Mouse (Mus musculus) embryonic facial prominence, embryonic 12.5 days (tissue): Measurements from ENCODE around the gene Dgkh. TPM values are rescaled to one million over a fixed set of nuclear protein-coding genes. Genes with fewer than 3 reads are reported as not detected.

Experiments used
- ATAC-seq: fragments of 200-750 bp; cut with Nextera tagmentation; 2 replicates; pipeline ENCODE4 v1.8.0; 2017; ENCODE audit not compliant: insufficient number of reproducible peaks, insufficient read depth, low FRiP score, low TSS enrichment
- H3K27ac ChIP-seq: fragments of 300-500 bp; sonication (generic); 2 replicates; pipeline ENCODE4 v1.5.1; 2016; ENCODE audit warnings: mild to moderate bottlenecking
- H3K27me3 ChIP-seq: fragments of 300-500 bp; sonication (generic); 2 replicates; pipeline ENCODE4 v1.6.1; 2016; ENCODE audit warnings: mild to moderate bottlenecking, moderate library complexity
- H3K36me3 ChIP-seq: fragments of 300-500 bp; sonication (generic); 2 replicates; pipeline ENCODE4 v1.6.1; 2016; ENCODE audit warnings: mild to moderate bottlenecking
- H3K4me1 ChIP-seq: fragments of 300-500 bp; sonication (generic); 2 replicates; pipeline ENCODE4 v1.6.1; 2016
- H3K4me2 ChIP-seq: fragments of 300-500 bp; sonication (generic); replicated peaks from 2 replicates; pipeline ENCODE4 v1.6.1; 2016; ENCODE audit warnings: mild to moderate bottlenecking, moderate library complexity
- H3K4me3 ChIP-seq: fragments of 300-500 bp; sonication (generic); 2 replicates; pipeline ENCODE4 v1.5.1; 2016; ENCODE audit warnings: mild to moderate bottlenecking
- H3K9ac ChIP-seq: fragments of 300-500 bp; sonication (generic); 2 replicates; pipeline ENCODE4 v1.6.1; 2016; ENCODE audit warnings: mild to moderate bottlenecking, moderate library complexity
- H3K9me3 ChIP-seq: fragments of 300-500 bp; sonication (generic); 2 replicates; pipeline ENCODE4 v1.6.1; 2016; ENCODE audit warnings: mild to moderate bottlenecking, moderate library complexity
- WGBS: fragments of 180-500 bp; shearing (Covaris S2); methylation state at CpG from one replicate; pipeline ENCODE4 v1.1.7; 2016; 5-methylcytosine and 5-hydroxymethylcytosine counted together
- polyA plus RNA-seq: library from polyadenylated mRNA; unstranded; fragments of >200 nt; fragmentation: Nextera tagmentation; extraction: Ambion mirVana; gene quantifications from 2 replicates; pipeline ENCODE4 v1.2.1, GENCODE M21; 2016

Gene Dgkh
- polyA plus RNA-seq, 1 experiment from 2014 or later: 2.2 TPM

DNA sequence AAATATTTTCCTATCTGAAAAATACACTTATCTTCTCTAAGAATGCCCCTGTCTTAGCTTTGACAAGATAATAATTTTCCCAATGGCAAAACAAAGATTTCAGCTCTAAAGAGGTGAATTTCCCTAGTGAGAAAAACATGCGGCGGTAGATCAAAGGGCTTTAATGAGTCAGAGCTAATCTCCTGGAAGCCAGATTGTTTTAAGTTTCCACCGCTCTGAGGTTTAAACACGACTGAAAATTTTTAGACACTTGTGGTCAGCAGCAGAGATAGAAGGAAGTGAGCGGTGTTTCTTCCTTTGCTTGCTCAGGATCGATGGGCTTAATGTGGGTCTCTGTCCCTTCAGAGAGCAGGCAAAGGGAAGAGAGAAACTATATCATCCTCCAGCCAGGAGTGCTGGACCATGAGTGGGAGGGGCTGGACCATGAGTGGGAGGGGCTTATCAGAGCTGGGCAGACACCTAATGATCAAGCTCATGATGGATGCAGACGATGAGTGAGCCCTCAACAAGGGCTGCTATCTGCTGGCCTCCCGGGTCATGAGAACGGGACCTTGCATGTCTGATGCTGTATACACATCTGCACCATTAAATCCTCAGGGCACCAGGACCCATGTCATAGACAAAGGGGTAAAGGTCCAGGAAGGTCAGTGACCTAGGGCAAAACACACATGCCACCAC is 120.3 kb downstream of the Dgkh start:
- no peak for ATAC-seq

DNA sequence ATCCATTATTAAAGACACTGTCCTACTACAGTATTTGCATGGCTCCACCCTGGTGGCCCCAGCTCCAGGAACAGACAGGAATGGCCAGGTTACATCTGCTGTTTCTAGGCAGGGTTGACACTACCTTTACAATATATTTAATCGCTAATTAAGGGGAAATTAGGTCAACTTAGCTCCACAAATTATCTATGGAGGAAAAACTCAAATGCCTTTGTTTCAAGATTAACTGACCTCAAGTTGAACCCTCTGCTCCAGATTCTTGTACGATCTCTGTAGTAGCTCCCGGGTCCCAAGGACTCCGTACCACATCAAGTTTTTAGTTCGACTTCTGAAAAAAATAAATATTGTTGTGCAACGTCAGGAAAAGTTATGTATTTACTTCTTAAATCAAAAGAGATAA is 137.7 kb downstream of the Dgkh start:
- Histone ChIP-seq H3K4me1 (no peaks in the 10 kb centered on the region), H3K4me2 (no peak overlapping the region), H3K4me3 (no peak overlapping the region), H3K36me3 (no peaks in the 10 kb centered on the region), H3K9me3 (no peaks in the 10 kb centered on the region), H3K27ac (no peak overlapping the region), H3K27me3 (no peaks in the 10 kb centered on the region), H3K9ac (no peak overlapping the region)
- WGBS: 81% methylated on average over 6 of the region's 6 CpGs
- no peak for ATAC-seq

More for the DNA sequence above, 120.3 kb downstream of the Dgkh start:
- no peak overlapping the region for H3K9ac ChIP-seq
- H3K4me1 ChIP-seq: no peaks in the 10 kb centered on the region
- WGBS: 62% methylated on average over 9 of the region's 9 CpGs
- H3K4me2 ChIP-seq: no peak overlapping the region
- no peaks in the 10 kb centered on the region for H3K9me3 ChIP-seq
- no peak overlapping the region for H3K27ac ChIP-seq
- H3K4me3 ChIP-seq: no peak overlapping the region
- H3K36me3 ChIP-seq: no peaks in the 10 kb centered on the region
- no peaks in the 10 kb centered on the region for H3K27me3 ChIP-seq

DNA sequence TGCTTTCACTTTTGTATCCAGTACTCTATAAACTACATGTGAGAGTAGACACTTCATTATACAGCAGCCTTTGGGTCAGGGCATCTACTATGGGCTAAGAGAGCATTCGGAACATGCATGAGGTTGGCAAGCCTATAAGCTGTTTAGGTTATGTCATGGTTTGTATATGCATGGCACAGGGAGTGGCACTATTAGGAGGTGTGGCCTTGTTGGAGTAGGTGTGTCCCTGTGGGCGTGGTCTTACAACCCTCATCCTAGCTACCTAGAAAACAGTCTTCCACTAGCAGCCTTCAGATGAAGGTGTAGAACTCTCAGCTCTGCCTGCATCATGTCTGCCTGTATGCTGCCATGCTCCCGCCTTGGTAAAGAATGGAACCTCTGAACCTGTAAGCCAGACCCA is 139.6 kb downstream of the Dgkh start:
- Histone ChIP-seq H3K36me3 (0 out of 2 replicates have a peak, but pooled peaks cover 3% of the 10 kb centered on the region), H3K4me3 (no peak overlapping the region), H3K27me3 (no peaks in the 10 kb centered on the region), H3K9me3 (no peaks in the 10 kb centered on the region), H3K27ac (no peak overlapping the region), H3K9ac (no peak overlapping the region), H3K4me1 (no peaks in the 10 kb centered on the region), H3K4me2 (no peak overlapping the region)
- ATAC-seq: no peak
- whole genome bisulfite sequencing: 90% methylated on average over 3 of the region's 3 CpGs

DNA sequence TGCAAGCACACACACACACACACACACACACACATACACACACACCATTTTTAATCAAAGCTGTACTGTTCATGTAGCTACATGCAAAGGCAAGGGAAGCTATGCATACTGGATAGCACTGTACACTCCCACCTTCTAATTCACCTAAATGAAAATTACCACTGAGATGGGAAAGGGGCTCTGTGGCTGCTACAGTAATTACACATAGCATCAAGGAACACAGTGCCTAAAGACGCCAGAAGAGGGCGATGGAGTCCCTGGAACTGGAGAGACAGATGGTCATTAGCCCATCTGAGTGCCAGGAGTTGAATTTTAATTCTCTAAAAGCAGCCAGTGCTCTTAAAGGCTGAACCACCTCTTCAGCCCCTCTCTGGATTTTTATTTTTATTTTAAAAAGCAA is 142.2 kb downstream of the Dgkh start:
- Histone ChIP-seq H3K36me3 (0 out of 2 replicates have a peak, but pooled peaks cover 6% of the 10 kb centered on the region), H3K4me3 (no peak overlapping the region), H3K4me1 (no peaks in the 10 kb centered on the region), H3K9me3 (no peaks in the 10 kb centered on the region), H3K4me2 (no peak overlapping the region), H3K27ac (no peak overlapping the region), H3K9ac (no peak overlapping the region), H3K27me3 (no peaks in the 10 kb centered on the region)
- 8% methylated on average over 2 of the region's 2 CpGs for WGBS
- ATAC-seq: no peak

DNA sequence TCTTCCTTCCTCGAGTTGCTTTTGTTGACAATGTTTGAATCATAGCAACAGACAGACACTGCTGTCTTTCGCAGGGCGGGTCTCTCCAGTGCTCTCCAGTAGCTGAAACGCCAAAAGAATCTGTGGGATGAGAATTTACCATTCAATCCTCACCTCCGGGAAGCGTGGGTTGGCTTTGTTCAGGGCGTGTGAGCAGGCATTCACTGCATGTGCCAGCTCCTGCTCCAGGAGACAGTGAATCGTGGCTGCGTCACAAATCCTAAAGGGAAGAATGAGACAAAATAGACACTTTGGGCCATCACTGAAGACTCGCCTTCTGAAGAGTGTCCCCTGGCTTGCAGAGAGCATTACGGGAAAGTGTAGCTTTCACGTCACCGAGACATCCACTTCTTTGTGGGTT is 148.4 kb downstream of the Dgkh start:
- H3K9me3 ChIP-seq: no peaks in the 10 kb centered on the region
- H3K4me3 ChIP-seq: no peak overlapping the region
- H3K9ac ChIP-seq: no peak overlapping the region
- H3K4me2 ChIP-seq: no peak overlapping the region
- no peak for ATAC-seq
- H3K27ac ChIP-seq: no peak overlapping the region
- H3K36me3 ChIP-seq: peaks cover 15% of the 10 kb centered on the region; the same call in 1 of the 2 replicates
- whole genome bisulfite sequencing: 88% methylated on average over 13 of the region's 13 CpGs
- H3K27me3 ChIP-seq: no peaks in the 10 kb centered on the region
- no peaks in the 10 kb centered on the region for H3K4me1 ChIP-seq

DNA sequence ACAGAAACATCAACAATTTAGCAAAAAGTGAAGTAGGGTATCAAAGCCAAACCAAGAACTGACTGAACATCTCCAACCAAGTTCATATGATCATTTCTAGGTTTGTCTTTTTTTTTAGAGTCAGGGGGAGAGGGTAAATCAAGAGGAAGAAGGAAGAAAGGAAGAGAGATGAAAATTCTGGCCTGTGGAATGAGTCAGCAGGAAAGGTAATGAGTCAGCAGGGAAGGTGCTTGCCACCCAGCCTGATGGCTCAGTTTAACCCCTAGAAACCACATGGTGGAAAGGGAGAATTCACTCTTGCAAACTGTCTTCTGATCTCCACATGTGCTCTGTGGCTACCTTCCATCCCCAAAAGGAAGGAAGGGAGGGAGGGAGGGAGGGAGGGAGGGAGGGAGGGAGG is 149.4 kb downstream of the Dgkh start:
- Histone ChIP-seq H3K27ac (no peak overlapping the region), H3K27me3 (no peaks in the 10 kb centered on the region), H3K9ac (no peak overlapping the region), H3K4me3 (no peak overlapping the region), H3K4me2 (no peak overlapping the region), H3K36me3 (peaks cover 15% of the 10 kb centered on the region; the same call in 1 of the 2 replicates), H3K4me1 (no peaks in the 10 kb centered on the region), H3K9me3 (no peaks in the 10 kb centered on the region)
- ATAC-seq: no peak

DNA sequence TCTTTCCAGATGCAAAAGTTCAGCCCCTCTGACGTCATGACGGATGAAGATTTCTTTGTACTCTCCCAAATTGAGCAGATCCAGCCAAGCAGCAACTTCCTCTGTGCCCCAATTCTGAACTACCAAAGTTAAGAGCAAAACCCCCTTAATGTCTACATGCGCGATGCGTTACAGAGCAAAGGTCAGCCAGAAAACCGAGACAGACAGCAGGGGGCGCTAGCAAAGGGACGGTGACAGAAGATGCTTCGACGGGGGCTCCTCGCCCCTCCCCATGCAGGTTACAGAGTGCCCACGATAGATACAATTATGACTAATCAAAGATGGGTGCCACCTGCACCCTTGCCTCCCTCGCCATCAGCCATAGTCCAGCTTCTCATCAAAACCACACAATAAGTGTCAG is 156.7 kb downstream of the Dgkh start:
- H3K27me3 ChIP-seq: no peaks in the 10 kb centered on the region
- 71% methylated on average over 13 of the region's 13 CpGs for WGBS
- H3K27ac ChIP-seq: no peak overlapping the region
- no peak overlapping the region for H3K4me3 ChIP-seq
- no peak overlapping the region for H3K4me2 ChIP-seq
- no peaks in the 10 kb centered on the region for H3K4me1 ChIP-seq
- no peaks in the 10 kb centered on the region for H3K9me3 ChIP-seq
- no peak for ATAC-seq
- no peak overlapping the region for H3K9ac ChIP-seq
- 0 out of 2 replicates have a peak, but pooled peaks cover under 1% of the 10 kb centered on the region for H3K36me3 ChIP-seq

DNA sequence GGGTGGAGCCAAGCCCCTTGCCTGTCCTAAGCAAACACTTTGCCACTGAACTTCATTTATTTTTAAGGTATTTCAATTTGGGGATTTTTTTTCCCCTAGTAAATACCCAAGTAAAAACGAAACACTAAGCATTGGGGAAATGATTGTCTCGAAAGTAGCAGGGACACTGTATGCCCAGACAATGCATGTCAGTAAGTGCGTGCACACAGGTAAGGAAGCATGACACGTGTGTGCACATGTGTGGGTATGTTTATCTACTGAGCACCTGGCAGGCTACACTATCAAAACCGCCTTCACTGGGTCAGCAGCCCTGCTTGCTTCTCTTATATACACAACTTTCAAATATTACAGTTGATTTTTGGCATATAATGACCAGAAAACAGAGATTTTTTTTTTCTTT is 164.2 kb downstream of the Dgkh start:
- H3K36me3 ChIP-seq: no peaks in the 10 kb centered on the region; the same call in 1 of the 2 replicates
- WGBS: 90% methylated on average over 5 of the region's 5 CpGs
- no peak for ATAC-seq

DNA sequence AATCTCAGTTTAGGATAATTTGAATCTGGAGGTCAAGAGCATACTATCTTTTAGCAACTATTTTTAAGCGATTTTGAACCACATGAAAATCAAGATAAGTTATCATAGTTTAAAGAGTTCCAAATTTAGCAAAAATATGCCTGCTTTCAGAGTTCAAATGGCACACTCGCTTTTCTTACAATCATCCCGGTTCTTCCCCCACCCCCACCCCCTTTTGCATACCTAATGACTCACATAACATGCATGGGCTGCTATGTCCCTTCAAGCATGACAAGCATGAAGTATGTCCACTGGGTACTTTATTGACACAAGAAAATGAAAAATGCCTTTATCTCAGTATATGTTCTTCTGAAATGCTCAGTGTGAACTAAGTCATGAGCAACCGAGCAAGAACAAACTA is 166.1 kb downstream of the Dgkh start:
- no peaks in the 10 kb centered on the region for H3K4me1 ChIP-seq
- no peak overlapping the region for H3K4me3 ChIP-seq
- H3K36me3 ChIP-seq: no peaks in the 10 kb centered on the region; the same call in 1 of the 2 replicates
- H3K27me3 ChIP-seq: no peaks in the 10 kb centered on the region
- H3K27ac ChIP-seq: no peak overlapping the region
- no peak overlapping the region for H3K4me2 ChIP-seq
- no peak for ATAC-seq
- no peaks in the 10 kb centered on the region for H3K9me3 ChIP-seq
- no peak overlapping the region for H3K9ac ChIP-seq
- WGBS: 80% methylated on average over 4 of the region's 4 CpGs

More for the DNA sequence above, 164.2 kb downstream of the Dgkh start:
- Histone ChIP-seq H3K27ac (no peak overlapping the region), H3K9me3 (no peaks in the 10 kb centered on the region), H3K9ac (no peak overlapping the region), H3K27me3 (no peaks in the 10 kb centered on the region), H3K4me3 (no peak overlapping the region), H3K4me2 (no peak overlapping the region), H3K4me1 (no peaks in the 10 kb centered on the region)

DNA sequence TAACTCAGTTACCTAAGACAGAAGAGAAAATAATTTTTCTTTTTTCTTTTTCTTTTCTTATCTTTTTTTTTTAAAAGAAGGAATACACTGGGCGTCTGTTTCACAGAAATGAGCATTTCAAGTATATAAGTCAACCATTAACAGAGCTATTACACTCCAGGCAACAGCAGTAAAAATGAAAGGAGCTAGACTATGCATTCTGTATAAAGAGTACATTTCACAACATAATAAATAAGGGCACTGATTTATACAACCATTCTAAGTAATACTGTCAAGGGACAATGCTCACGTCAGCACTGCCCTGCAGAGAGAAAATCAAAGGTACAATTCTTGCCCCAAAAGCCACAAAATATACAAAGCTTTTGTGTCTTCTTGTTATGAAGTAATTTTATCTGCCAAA is 168.3 kb downstream of the Dgkh start:
- no peak for ATAC-seq
- H3K27ac ChIP-seq: no peak overlapping the region
- no peak overlapping the region for H3K4me2 ChIP-seq
- no peaks in the 10 kb centered on the region for H3K4me1 ChIP-seq
- no peak overlapping the region for H3K4me3 ChIP-seq
- no peak overlapping the region for H3K9ac ChIP-seq
- no peaks in the 10 kb centered on the region for H3K9me3 ChIP-seq
- no peaks in the 10 kb centered on the region for H3K27me3 ChIP-seq
- no peaks in the 10 kb centered on the region; the same call in 1 of the 2 replicates for H3K36me3 ChIP-seq
- 73% methylated on average over 2 of the region's 2 CpGs for WGBS

DNA sequence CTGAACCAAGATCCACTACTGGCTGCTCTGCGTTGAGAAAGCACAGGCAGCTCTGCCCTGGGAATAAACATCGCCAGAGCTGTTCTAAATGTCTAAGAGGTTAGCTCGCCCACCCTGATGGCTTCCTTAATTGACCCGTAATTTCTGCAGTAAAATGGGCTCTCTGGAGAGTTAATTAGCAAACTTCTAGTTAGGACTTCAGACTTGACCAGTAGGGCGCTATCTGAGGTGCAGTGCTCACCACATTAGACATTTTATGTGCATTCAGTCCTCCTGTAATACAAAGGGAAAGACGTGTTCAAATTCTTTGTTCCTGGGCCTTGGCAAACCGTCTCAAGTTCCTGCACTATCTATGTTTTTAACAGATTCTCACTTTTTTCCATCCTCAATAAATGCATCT is 169.4 kb downstream of the Dgkh start:
- no peak overlapping the region for H3K4me2 ChIP-seq
- no peak overlapping the region for H3K27ac ChIP-seq
- H3K4me3 ChIP-seq: no peak overlapping the region
- H3K27me3 ChIP-seq: no peaks in the 10 kb centered on the region
- no peaks in the 10 kb centered on the region; the same call in 1 of the 2 replicates for H3K36me3 ChIP-seq
- no peaks in the 10 kb centered on the region for H3K4me1 ChIP-seq
- no peak for ATAC-seq
- H3K9me3 ChIP-seq: no peaks in the 10 kb centered on the region
- WGBS: 61% methylated on average over 7 of the region's 7 CpGs
- H3K9ac ChIP-seq: no peak overlapping the region

DNA sequence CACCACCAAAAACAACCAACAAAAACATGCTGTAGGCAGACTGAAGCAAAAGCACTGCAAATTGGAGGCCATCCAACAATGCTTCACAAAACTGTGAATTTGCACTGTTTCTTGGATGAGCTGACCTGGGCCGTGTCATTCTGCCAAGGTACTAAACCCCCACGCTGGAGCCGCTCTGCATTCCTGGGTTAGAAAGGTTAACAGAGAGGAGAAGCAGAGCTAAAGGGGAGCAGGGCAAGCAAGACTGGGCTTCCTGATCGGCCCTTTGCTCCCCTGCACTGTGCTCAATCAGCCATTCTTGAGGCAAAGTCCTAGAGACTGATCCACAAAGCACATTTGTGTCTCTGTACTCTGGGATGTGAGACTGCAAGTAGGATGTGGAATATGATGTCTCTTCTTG is 170.5 kb downstream of the Dgkh start:
- H3K27me3 ChIP-seq: no peaks in the 10 kb centered on the region
- H3K36me3 ChIP-seq: no peaks in the 10 kb centered on the region
- no peak overlapping the region for H3K4me2 ChIP-seq
- 76% methylated on average over 4 of the region's 4 CpGs for WGBS
- ATAC-seq: no peak
- no peak overlapping the region for H3K27ac ChIP-seq
- no peaks in the 10 kb centered on the region for H3K4me1 ChIP-seq
- H3K4me3 ChIP-seq: no peak overlapping the region
- no peaks in the 10 kb centered on the region for H3K9me3 ChIP-seq
- H3K9ac ChIP-seq: no peak overlapping the region
